Mouse (Mus musculus) C2C12 (cell line): ENCODE measurements around the gene Tmem171.

Experiments
- CEBPB ChIP-seq: IDR thresholded peaks from one replicate; pipeline ENCODE4 v1.6.1; 2011; ENCODE audit warnings: low read depth, mild to moderate bottlenecking, control low read depth, moderate library complexity
- CTCF ChIP-seq: IDR thresholded peaks from one replicate; pipeline ENCODE4 v1.5.1; 2011; ENCODE audit not compliant: control insufficient read depth, insufficient read depth, insufficient read length
- MAX ChIP-seq: IDR thresholded peaks from one replicate; pipeline ENCODE4 v1.6.1; 2011; ENCODE audit warnings: mild to moderate bottlenecking, control low read depth
- MYOD1 ChIP-seq: IDR thresholded peaks from one replicate; pipeline ENCODE4 v1.6.1; 2011; ENCODE audit warnings: low read depth; ENCODE audit not compliant: control insufficient read depth, insufficient read length
- USF1 ChIP-seq: IDR thresholded peaks from one replicate; pipeline ENCODE4 v1.6.1; 2011; ENCODE audit warnings: low read depth, mild to moderate bottlenecking, control low read depth, moderate library complexity

DNA sequence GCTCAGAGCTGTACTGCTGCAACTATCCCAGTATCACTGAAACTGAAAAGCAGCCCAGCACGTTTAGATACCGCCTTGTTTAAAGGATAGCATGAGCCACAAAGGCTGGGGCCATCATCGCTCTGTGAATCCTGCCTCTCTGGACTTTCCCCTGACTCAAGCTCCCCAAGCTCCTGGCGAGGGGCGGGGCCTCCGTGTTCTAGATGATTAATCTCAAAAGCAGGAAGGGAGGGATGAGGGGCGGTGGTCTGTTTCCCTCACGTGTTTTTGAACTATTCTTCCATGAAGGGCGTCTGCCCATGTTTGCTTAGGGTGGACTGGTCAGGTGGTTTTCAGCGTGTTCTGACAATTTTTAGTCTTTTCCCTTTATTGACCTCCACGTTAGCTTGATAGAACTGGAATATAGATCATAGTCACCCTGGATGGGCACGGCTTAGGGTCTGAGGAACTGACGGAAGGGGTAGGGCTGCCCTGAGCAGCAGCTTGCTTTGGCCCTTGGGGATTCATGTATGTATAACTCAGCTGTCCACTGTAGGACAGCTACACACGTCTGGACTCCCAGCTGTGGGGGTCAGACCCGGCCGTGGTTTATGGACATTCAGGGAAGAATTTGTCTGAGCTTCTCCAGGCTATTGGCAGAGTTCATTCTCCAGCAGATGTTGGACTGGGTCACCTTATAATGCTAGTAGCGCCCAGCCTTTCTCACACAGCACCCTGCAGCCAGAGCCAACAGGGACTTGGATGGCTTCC lies 43.2 kb downstream of the Tmem171 start:
- TF ChIP-seq CTCF (no peak), MYOD1 (no peak), CEBPB (no peak), MAX (no peak), USF1 (no peak)
